Mouse (Mus musculus) embryonic facial prominence, embryonic 11.5 days (tissue): ENCODE measurements around the gene Tmem186. TPM values are rescaled to one million over a fixed set of nuclear protein-coding genes. Genes with fewer than 3 reads are reported as not detected.

ENCODE experiments used
- ATAC-seq: fragments of 200-750 bp; cut with Nextera tagmentation; replicated peaks from 2 replicates; pipeline ENCODE4 v1.8.0; 2017; ENCODE audit warnings: low read depth; ENCODE audit not compliant: insufficient number of reproducible peaks, low FRiP score, low TSS enrichment
- DNase-seq: peaks from one replicate; pipeline ENCODE4 v3.0.0-alpha.2; 2015; ENCODE audit warnings: low spot score
- H3K27ac ChIP-seq: fragments of 300-500 bp; sonication (generic); replicated peaks from 2 replicates; pipeline ENCODE4 v1.5.1; 2014; ENCODE audit warnings: mild to moderate bottlenecking, low read depth, low read length, control low read depth
- H3K27me3 ChIP-seq: fragments of 300-500 bp; sonication (generic); 2 replicates; pipeline ENCODE4 v1.6.1; 2014; ENCODE audit warnings: mild to moderate bottlenecking, low read length, moderate library complexity, mixed read lengths; ENCODE audit not compliant: control insufficient read depth, insufficient read depth
- H3K36me3 ChIP-seq: fragments of 300-500 bp; sonication (generic); replicated peaks from 2 replicates; pipeline ENCODE4 v1.6.1; 2014; ENCODE audit warnings: low read depth, mild to moderate bottlenecking, low read length, moderate library complexity, mixed read lengths; ENCODE audit not compliant: control insufficient read depth, insufficient read depth
- H3K4me1 ChIP-seq: fragments of 300-500 bp; sonication (generic); 2 replicates; pipeline ENCODE4 v1.6.1; 2014; ENCODE audit warnings: low read length, mixed read lengths; ENCODE audit not compliant: control insufficient read depth, insufficient read depth
- H3K4me2 ChIP-seq: fragments of 300-500 bp; sonication (generic); 2 replicates; pipeline ENCODE4 v1.6.1; 2014; ENCODE audit warnings: low read depth, mild to moderate bottlenecking, control low read depth, low read length, moderate library complexity
- H3K4me3 ChIP-seq: fragments of 300-500 bp; sonication (generic); 2 replicates; pipeline ENCODE4 v1.5.1; 2014; ENCODE audit warnings: low read depth, low read length, control low read depth
- H3K9ac ChIP-seq: fragments of 300-500 bp; sonication (generic); replicated peaks from 2 replicates; pipeline ENCODE4 v1.6.1; 2014; ENCODE audit warnings: mild to moderate bottlenecking, control low read depth, low read length
- H3K9me3 ChIP-seq: fragments of 300-500 bp; sonication (generic); replicated peaks from 2 replicates; pipeline ENCODE4 v1.6.1; 2016; ENCODE audit warnings: mild to moderate bottlenecking, low read length, inconsistent platforms, mixed read lengths; ENCODE audit not compliant: control insufficient read depth
- WGBS: fragments of 180-500 bp; shearing (Covaris S2); extraction: QIAGEN DNeasy Blood & Tissue Kit; methylation state at CpG from one replicate; pipeline ENCODE4 v1.1.7; 2014; 5-methylcytosine and 5-hydroxymethylcytosine counted together
- polyA plus RNA-seq: library from polyadenylated mRNA; unstranded; fragments of >200 nt; fragmentation: Nextera tagmentation; extraction: Ambion mirVana; gene quantifications from 2 replicates; pipeline ENCODE4 v1.2.1, GENCODE M21; 2014

The Tmem186 gene
- 17.8 and 18.9 TPM in 2 replicates for polyA plus RNA-seq

- H3K4me2 ChIP-seq, result peak within 1 kb of the TSS; percentile 75
- no peaks in the 10 kb centered on the region for H3K9me3 ChIP-seq
- under 1% methylated on average over 59 of the region's 59 CpGs for WGBS
- DNase-seq (peak; percentile 93), ATAC-seq (peak; percentile 84)
- H3K27ac ChIP-seq, result peak within 1 kb of the TSS; percentile 66
- H3K4me3 ChIP-seq, result peak within 1 kb of the TSS; percentile 60
- H3K4me1 ChIP-seq, result no peaks in the 10 kb centered on the region
- no peaks in the 10 kb centered on the region for H3K27me3 ChIP-seq
- no peaks in the 10 kb centered on the region; the same call in none of the 2 replicates for H3K36me3 ChIP-seq
- H3K9ac ChIP-seq, result peak within 1 kb of the TSS; percentile 83
Measured at GRCm38 (mm10) chr16:8637217-8638051, at the start of gene Tmem186, which contains the start of gene Pmm2. Gene Tmem186, minus strand, starts transcription at chr16:8637712. Gene Pmm2, plus strand, starts transcription at chr16:8637674.

- H3K9ac ChIP-seq, result no peak overlapping the region
- peak; percentile 32; the same call in 1 of the 2 replicates for ATAC-seq
- H3K36me3 ChIP-seq, result peaks cover 6% of the 10 kb centered on the region
- H3K4me2 ChIP-seq, result no peak overlapping the region
- DNase-seq, result no peak
- no peaks in the 10 kb centered on the region for H3K9me3 ChIP-seq
- H3K4me3 ChIP-seq, result no peak overlapping the region
- no peaks in the 10 kb centered on the region for H3K27me3 ChIP-seq
- 83% methylated on average over 11 of the region's 11 CpGs for WGBS
- H3K4me1 ChIP-seq, result no peaks in the 10 kb centered on the region
- H3K27ac ChIP-seq, result no peak overlapping the region
Measured at GRCm38 (mm10) chr16:8686871-8687535, 49.5 kb upstream of the Tmem186 start.

- Histone ChIP-seq H3K4me1 (no peaks in the 10 kb centered on the region), H3K27ac (no peak overlapping the region), H3K36me3 (peaks cover 6% of the 10 kb centered on the region), H3K4me3 (no peak overlapping the region), H3K27me3 (no peaks in the 10 kb centered on the region), H3K9ac (no peak overlapping the region), H3K4me2 (no peak overlapping the region), H3K9me3 (no peaks in the 10 kb centered on the region)
- ATAC-seq (peak; percentile 42; the same call in 1 of the 2 replicates), DNase-seq (peak; percentile 72)
- WGBS, result 61% methylated on average over 7 of the region's 7 CpGs
Measured at GRCm38 (mm10) chr16:8686121-8686870, 48.8 kb upstream of the Tmem186 start.

- DNase-seq (no peak), ATAC-seq (no peak)
- no peaks in the 10 kb centered on the region for H3K4me1 ChIP-seq
- WGBS, result 78% methylated on average over 4 of the region's 4 CpGs
- H3K4me2 ChIP-seq, result no peak overlapping the region
- H3K9ac ChIP-seq, result no peak overlapping the region
- H3K27ac ChIP-seq, result no peak overlapping the region
- H3K9me3 ChIP-seq, result no peaks in the 10 kb centered on the region
- no peaks in the 10 kb centered on the region for H3K27me3 ChIP-seq
- H3K4me3 ChIP-seq, result no peak overlapping the region
- H3K36me3 ChIP-seq, result no peaks in the 10 kb centered on the region; the same call in 1 of the 2 replicates
Measured at GRCm38 (mm10) chr16:8685087-8685486, 47.6 kb upstream of the Tmem186 start.

- Histone ChIP-seq H3K4me2 (no peak within 1 kb of the TSS), H3K36me3 (no peaks in the 10 kb centered on the region), H3K27ac (no peak within 1 kb of the TSS), H3K9ac (no peak within 1 kb of the TSS), H3K4me3 (no peak within 1 kb of the TSS), H3K4me1 (no peaks in the 10 kb centered on the region), H3K27me3 (no peaks in the 10 kb centered on the region), H3K9me3 (no peaks in the 10 kb centered on the region)
- ATAC-seq (no peak), DNase-seq (no peak)
- 86% methylated on average over 5 of the region's 5 CpGs for WGBS
Measured at GRCm38 (mm10) chr16:8680470-8680869, 43.0 kb upstream of the Tmem186 start, which contains the start of gene Gm5767. Gene Gm5767, plus strand, starts transcription at chr16:8680770.

- 84% methylated on average over 3 of the region's 3 CpGs for WGBS
- Histone ChIP-seq H3K4me2 (no peak overlapping the region), H3K9me3 (no peaks in the 10 kb centered on the region), H3K9ac (no peak overlapping the region), H3K4me3 (no peak overlapping the region), H3K36me3 (no peaks in the 10 kb centered on the region), H3K27ac (no peak overlapping the region), H3K4me1 (no peaks in the 10 kb centered on the region), H3K27me3 (no peaks in the 10 kb centered on the region)
- DNase-seq (no peak), ATAC-seq (no peak)
Measured at GRCm38 (mm10) chr16:8679780-8680179, 42.3 kb upstream of the Tmem186 start.

- H3K4me3 ChIP-seq, result no peak overlapping the region
- no peaks in the 10 kb centered on the region for H3K9me3 ChIP-seq
- DNase-seq, result no peak
- no peaks in the 10 kb centered on the region for H3K4me1 ChIP-seq
- no peaks in the 10 kb centered on the region for H3K36me3 ChIP-seq
- ATAC-seq, result no peak
- no peak overlapping the region for H3K4me2 ChIP-seq
- no peak overlapping the region for H3K9ac ChIP-seq
- H3K27me3 ChIP-seq, result no peaks in the 10 kb centered on the region
- H3K27ac ChIP-seq, result no peak overlapping the region
- WGBS, result 83% methylated on average over 4 of the region's 4 CpGs
Measured at GRCm38 (mm10) chr16:8678676-8679075, 41.2 kb upstream of the Tmem186 start.
